Mouse (Mus musculus) midbrain, embryonic 10.5 days (tissue): ENCODE data around the gene Pdzd2. TPM values are rescaled to one million over a fixed set of nuclear protein-coding genes. Genes with fewer than 3 reads are reported as not detected.
A peak's percentile ranks its signal among the peaks of the same experiment; 100 is the strongest.

Source experiments
- DNase-seq: peaks from one replicate; pipeline ENCODE4 v3.0.0-alpha.2; 2017; ENCODE audit warnings: low spot score
- H3K27ac ChIP-seq: fragments of 300-500 bp; sonication (generic); replicated peaks from 2 replicates; pipeline ENCODE4 v1.5.1; 2016; ENCODE audit warnings: mild to moderate bottlenecking
- H3K27me3 ChIP-seq: fragments of 300-500 bp; sonication (generic); 2 replicates; pipeline ENCODE4 v1.6.1; 2016; ENCODE audit warnings: low read depth, mild to moderate bottlenecking; ENCODE audit not compliant: poor library complexity, severe bottlenecking
- H3K36me3 ChIP-seq: fragments of 300-500 bp; sonication (generic); 2 replicates; pipeline ENCODE4 v1.6.1; 2016; ENCODE audit warnings: mild to moderate bottlenecking, moderate library complexity
- H3K4me1 ChIP-seq: fragments of 300-500 bp; sonication (generic); 2 replicates; pipeline ENCODE4 v1.6.1; 2016
- H3K4me3 ChIP-seq: fragments of 300-500 bp; sonication (generic); 2 replicates; pipeline ENCODE4 v1.5.1; 2016; ENCODE audit warnings: mild to moderate bottlenecking, moderate library complexity
- H3K9me3 ChIP-seq: fragments of 300-500 bp; sonication (generic); replicated peaks from 2 replicates; pipeline ENCODE4 v1.6.1; 2016; ENCODE audit warnings: mild to moderate bottlenecking
- WGBS: fragments of 180-500 bp; shearing (Covaris S2); methylation state at CpG from one replicate; pipeline ENCODE4 v1.1.7; 2016; 5-methylcytosine and 5-hydroxymethylcytosine counted together
- polyA plus RNA-seq: library from polyadenylated mRNA; unstranded; fragments of >200 nt; fragmentation: Nextera tagmentation; extraction: Ambion mirVana; gene quantifications from 2 replicates; pipeline ENCODE4 v1.2.1, GENCODE M21; 2016

The Pdzd2 gene
- polyA plus RNA-seq, 1 experiment from 2014 or later: 6.1 TPM

DNA sequence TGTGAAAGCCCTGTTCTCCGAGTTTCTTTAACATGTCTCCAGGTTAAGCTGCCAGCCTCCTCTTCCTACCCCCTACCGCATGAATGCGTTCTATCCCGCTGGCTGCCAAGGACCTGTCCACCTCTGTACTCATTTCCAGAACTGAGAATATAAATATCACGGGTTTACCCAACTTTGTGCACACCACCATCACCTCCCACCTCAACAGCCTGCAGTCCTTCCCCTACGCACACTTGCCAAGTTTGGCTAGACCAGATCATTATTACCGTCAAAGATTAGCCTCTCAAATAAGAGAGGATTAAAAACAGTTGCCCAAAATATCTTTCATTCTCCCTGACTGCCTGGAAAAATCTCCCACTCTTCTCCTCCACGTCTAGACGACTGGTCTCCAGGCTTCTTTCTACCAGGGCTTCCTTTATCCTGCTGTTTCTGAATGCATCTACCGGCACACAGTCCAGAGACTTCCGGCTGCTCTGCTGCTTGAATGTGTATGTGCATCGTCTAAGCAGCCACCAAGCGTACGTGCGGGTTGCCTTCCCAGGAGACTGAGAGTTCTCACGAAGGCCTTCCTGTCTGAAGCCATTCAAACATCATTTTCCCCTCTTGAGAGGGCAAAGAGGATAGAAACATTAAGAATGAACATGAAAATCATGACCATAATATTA lies 324.1 kb downstream of the Pdzd2 start:
- 91% methylated on average over 16 of the region's 16 CpGs for WGBS
- Histone ChIP-seq H3K4me1 (no peaks in the 10 kb centered on the region), H3K36me3 (no peaks in the 10 kb centered on the region), H3K27me3 (no peaks in the 10 kb centered on the region), H3K27ac (no peak overlapping the region), H3K9me3 (no peaks in the 10 kb centered on the region), H3K4me3 (no peak overlapping the region)
- no peak for DNase-seq

DNA sequence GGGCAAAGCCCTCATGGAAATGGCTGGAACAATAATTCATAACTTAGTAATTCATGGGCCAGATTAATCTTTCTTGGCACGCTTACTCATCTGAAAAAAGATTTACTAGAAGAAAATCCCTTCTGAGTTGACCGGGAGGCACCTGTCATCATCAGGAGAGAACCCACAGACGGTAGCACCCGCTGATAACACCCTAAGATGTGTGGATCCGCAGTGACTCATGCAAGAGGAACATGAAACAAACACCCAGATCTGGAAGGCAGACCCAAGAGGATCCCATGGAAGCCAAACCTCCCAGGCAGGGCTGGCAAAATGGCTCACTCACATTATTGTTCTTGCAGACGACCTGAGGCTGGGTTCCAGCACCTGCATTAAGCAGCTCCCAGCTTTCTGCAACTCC lies 325.0 kb downstream of the Pdzd2 start:
- H3K4me1 ChIP-seq: no peaks in the 10 kb centered on the region
- no peak for DNase-seq
- 87% methylated on average over 6 of the region's 6 CpGs for WGBS

DNA sequence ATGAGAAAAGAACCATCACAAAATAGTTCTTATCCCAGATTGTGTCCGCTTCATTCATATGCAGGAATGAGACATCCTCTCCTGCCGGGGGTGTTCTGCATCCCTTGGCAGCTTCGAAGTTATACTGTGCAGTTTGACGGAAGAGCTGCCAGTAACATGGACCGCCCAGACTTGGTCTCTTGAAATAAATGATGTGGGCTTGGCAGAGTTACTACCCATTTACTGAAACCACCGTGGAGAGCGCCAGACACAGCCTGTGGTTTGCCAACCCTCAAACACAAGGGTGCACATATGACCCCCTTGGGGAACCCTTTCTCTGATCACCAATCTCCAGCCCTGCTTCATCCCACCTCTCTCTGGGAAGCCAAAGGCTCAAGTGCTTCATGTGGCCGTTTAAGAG lies 331.5 kb downstream of the Pdzd2 start:
- H3K9me3 ChIP-seq: no peaks in the 10 kb centered on the region
- H3K4me1 ChIP-seq: 0 out of 2 replicates have a peak, but pooled peaks cover 3% of the 10 kb centered on the region
- peaks cover 5% of the 10 kb centered on the region; the same call in 1 of the 2 replicates for H3K36me3 ChIP-seq
- no peak for DNase-seq
- H3K27me3 ChIP-seq: no peaks in the 10 kb centered on the region
- 92% methylated on average over 8 of the region's 8 CpGs for WGBS
- no peak overlapping the region for H3K27ac ChIP-seq
- no peak overlapping the region for H3K4me3 ChIP-seq

More for the DNA sequence above, 325.0 kb downstream of the Pdzd2 start:
- Histone ChIP-seq H3K9me3 (no peaks in the 10 kb centered on the region), H3K27ac (no peak overlapping the region), H3K27me3 (no peaks in the 10 kb centered on the region), H3K4me3 (no peak overlapping the region), H3K36me3 (no peaks in the 10 kb centered on the region)

DNA sequence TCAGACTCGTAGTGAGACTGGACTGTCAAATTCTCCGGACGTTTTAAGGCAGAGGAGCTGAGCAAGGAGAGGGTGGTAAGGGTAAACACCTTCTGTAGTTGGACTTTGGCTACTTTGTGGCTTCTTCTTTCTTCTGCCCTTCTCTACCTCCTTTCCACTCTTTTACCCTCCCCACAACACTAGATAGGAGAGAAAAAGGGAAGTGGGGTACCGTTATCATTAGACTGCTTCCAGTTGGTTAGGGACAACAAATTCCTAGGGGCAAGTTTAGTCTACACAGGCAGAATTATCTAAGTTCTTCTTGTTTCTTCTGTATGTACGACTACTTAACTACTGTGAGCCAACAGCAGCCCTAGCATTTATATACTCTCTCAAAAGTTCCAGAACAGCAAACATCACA lies 334.1 kb downstream of the Pdzd2 start:
- Histone ChIP-seq H3K36me3 (peaks cover 10% of the 10 kb centered on the region; the same call in 1 of the 2 replicates), H3K4me1 (0 out of 2 replicates have a peak, but pooled peaks cover 3% of the 10 kb centered on the region), H3K27ac (no peak overlapping the region), H3K27me3 (no peaks in the 10 kb centered on the region), H3K4me3 (no peak overlapping the region), H3K9me3 (no peaks in the 10 kb centered on the region)
- no peak for DNase-seq
- 91% methylated on average over 5 of the region's 5 CpGs for WGBS

DNA sequence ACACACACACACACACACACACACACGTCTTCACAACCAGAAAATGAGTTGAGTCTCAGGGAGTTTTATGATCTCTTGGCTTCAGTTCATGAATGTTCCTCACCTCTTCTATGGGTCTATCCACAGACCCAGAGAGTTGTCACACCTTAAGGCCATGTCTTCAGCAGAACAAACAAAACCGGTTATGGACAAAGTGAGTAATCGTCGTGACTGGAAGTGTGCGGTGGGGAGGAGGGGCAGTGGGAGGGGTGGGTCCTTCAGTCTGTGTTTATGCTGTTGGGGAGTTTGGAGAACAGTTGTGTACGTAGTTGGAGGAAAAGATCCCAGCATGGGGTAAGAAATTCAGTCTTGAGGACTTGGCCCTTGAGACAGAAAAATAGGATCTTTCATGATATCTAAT lies 342.7 kb downstream of the Pdzd2 start:
- no peak overlapping the region for H3K27ac ChIP-seq
- H3K27me3 ChIP-seq: no peaks in the 10 kb centered on the region
- no peak for DNase-seq
- H3K36me3 ChIP-seq: peaks cover 17% of the 10 kb centered on the region; the same call in 1 of the 2 replicates
- no peaks in the 10 kb centered on the region for H3K4me1 ChIP-seq
- H3K9me3 ChIP-seq: no peaks in the 10 kb centered on the region
- WGBS: 85% methylated on average over 6 of the region's 6 CpGs
- no peak overlapping the region for H3K4me3 ChIP-seq

DNA sequence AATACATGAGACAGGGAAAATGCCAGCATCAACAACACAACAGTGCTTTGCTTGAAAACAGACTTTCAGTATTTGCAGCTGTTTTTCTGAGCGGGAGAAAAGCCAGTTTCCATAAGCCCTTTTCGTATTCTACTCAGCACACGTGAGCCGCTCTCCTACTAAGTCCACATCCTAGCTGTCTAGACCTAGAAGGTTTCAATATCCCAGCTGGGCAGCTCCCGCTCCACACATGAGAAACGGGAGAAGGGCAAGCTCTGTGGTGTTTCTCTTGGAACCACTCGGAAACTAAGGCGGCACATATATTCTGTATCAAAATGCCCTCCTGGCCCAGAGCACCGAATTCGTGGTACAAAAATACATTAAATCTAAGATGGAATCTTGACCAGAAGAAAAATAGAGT lies 345.0 kb downstream of the Pdzd2 start:
- DNase-seq: no peak
- peaks cover 4% of the 10 kb centered on the region; the same call in 1 of the 2 replicates for H3K4me1 ChIP-seq
- no peak overlapping the region for H3K4me3 ChIP-seq
- peaks cover 10% of the 10 kb centered on the region; the same call in 1 of the 2 replicates for H3K36me3 ChIP-seq
- H3K9me3 ChIP-seq: no peaks in the 10 kb centered on the region
- no peak overlapping the region for H3K27ac ChIP-seq
- WGBS: 96% methylated on average over 10 of the region's 10 CpGs
- no peaks in the 10 kb centered on the region for H3K27me3 ChIP-seq

DNA sequence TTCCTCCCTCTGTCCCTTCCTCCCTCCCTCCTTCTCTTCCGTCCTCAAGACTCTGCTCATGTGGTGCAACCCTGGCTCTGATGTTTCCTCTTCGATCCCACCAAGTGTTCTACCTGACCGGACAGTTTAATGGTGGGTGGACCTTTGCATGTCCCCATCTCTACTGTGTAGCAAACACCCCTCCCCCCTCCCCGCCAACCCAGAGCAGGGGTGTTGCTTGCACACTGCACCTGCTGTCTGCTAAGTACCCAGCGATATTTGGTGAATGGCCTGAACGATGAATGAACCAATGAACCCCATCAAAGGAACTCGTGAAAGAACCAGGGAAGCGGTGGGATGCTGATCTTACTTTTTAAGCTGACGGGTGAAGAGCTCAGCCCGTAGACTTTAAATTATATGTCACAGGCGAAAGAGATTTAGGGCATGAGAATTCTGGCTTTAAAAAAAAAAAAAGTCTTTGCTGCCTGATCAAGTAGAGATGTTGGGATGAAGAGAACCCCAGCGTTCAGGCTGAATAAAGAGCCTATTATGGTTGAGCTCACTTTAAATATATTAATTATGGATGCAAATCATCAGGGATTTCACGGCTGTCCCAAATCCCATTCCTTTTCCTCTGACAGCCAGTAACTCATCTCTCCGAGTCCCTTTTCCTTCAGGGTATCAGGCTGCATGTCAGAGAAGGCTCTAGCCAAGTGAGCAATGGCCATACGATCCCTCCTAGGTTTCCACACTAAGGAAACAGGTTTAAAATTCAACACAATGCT lies 350.8 kb downstream of the Pdzd2 start:
- H3K27ac ChIP-seq: peak overlapping the region; percentile 82
- WGBS: 55% methylated on average over 15 of the region's 15 CpGs

DNA sequence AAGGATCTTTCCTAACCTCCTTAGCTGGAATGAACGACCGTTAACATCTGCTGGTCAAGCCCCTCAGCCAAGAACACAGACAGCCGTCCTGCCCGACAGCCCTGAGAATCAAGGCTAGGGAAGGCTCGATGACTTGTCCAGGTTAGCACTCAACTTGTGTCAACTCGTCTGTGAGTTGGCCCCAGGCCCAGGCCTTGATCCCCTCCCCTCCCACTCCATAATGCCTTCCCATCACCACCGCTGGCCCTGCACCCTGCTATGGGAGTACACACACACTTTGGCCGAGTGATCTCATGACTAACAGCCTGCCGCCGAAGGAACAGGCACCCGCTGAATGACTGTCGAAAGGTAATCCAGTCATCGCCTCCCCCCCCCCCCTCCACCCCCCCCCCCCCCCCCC lies 355.0 kb downstream of the Pdzd2 start:
- no peak for DNase-seq
- no peaks in the 10 kb centered on the region; the same call in 1 of the 2 replicates for H3K36me3 ChIP-seq
- H3K9me3 ChIP-seq: no peaks in the 10 kb centered on the region
- no peak overlapping the region for H3K27ac ChIP-seq
- H3K27me3 ChIP-seq: no peaks in the 10 kb centered on the region
- H3K4me1 ChIP-seq: peaks cover 42% of the 10 kb centered on the region
- 90% methylated on average over 13 of the region's 13 CpGs for WGBS
- H3K4me3 ChIP-seq: no peak overlapping the region

More for the DNA sequence above, 350.8 kb downstream of the Pdzd2 start:
- Histone ChIP-seq H3K9me3 (no peaks in the 10 kb centered on the region), H3K4me1 (peaks cover 34% of the 10 kb centered on the region), H3K36me3 (no peaks in the 10 kb centered on the region; the same call in 1 of the 2 replicates), H3K4me3 (no peak overlapping the region; the same call in 1 of the 2 replicates), H3K27me3 (no peaks in the 10 kb centered on the region)
- DNase-seq: peak; percentile 42

DNA sequence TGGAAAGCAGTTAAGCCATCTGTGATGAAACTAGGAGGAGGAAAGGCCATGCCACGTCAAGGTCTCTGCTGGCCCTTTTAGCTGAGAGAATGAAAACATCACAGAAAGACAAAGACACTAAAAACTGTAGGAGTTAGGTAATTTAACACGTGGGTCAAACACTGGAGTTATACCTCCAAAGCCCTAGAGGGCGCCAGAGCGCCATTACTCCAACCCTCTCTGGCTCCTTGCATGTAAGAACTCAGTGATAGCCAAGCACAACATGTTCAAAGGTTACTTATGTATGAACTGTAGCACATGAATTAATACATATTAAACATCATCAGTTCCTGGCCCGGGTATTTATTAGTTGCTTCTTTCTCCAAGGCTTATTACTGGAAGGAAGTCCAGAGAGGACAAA lies 359.2 kb downstream of the Pdzd2 start:
- peaks cover 32% of the 10 kb centered on the region for H3K4me1 ChIP-seq
- 57% methylated on average over 5 of the region's 5 CpGs for WGBS
- H3K9me3 ChIP-seq: no peaks in the 10 kb centered on the region
- DNase-seq: no peak
- peaks cover 5% of the 10 kb centered on the region; the same call in 1 of the 2 replicates for H3K27me3 ChIP-seq
- no peak overlapping the region for H3K4me3 ChIP-seq
- H3K27ac ChIP-seq: no peak overlapping the region
- no peaks in the 10 kb centered on the region for H3K36me3 ChIP-seq

DNA sequence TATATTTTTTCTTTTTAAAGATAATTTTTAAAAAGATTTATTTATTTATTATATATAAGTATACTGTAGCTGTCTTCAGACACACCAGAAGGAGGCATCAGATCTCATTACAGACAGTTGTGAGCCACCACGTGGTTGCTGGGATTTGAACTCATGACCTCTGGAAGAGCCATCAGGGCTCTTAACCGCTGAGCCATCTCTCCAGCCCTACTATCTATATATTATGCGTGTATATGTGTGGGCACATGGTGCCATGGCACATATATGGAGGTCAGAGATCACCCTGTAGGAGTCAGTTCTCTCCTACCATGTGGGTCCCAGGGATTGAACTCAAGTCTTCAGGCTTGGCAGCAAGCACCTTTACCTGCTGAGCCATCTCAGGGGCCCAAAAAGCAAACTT lies 359.7 kb downstream of the Pdzd2 start:
- H3K4me3 ChIP-seq: no peak overlapping the region
- H3K27me3 ChIP-seq: peaks cover 7% of the 10 kb centered on the region
- DNase-seq: no peak
- WGBS: 92% methylated on average over 3 of the region's 3 CpGs
- no peak overlapping the region for H3K27ac ChIP-seq
- H3K9me3 ChIP-seq: no peaks in the 10 kb centered on the region
- peaks cover 33% of the 10 kb centered on the region for H3K4me1 ChIP-seq
- H3K36me3 ChIP-seq: 0 out of 2 replicates have a peak, but pooled peaks cover under 1% of the 10 kb centered on the region

DNA sequence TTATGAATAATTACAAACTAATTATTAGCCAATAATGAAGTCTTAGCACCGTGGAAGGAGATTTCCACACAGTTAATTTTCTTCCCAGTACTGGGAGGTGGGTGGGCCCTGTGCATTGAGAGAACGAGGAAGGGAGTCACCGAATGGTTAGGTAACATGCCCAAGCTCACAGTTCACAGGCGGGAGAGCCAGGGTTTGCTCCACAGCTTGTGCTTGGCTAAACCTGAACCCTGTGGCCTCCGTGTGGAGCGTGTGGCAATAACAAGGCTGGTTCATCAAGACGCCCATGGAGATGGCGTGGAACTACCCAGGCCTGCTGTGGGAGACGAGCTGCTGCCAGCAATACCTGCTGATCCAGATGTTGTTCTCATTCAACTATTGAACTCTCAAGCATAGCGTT lies 361.9 kb downstream of the Pdzd2 start:
- no peak overlapping the region for H3K4me3 ChIP-seq
- H3K27me3 ChIP-seq: peaks cover 27% of the 10 kb centered on the region
- DNase-seq: no peak
- H3K27ac ChIP-seq: no peak overlapping the region
- H3K9me3 ChIP-seq: no peaks in the 10 kb centered on the region
- H3K36me3 ChIP-seq: peaks cover 17% of the 10 kb centered on the region
- H3K4me1 ChIP-seq: peaks cover 37% of the 10 kb centered on the region
- 85% methylated on average over 10 of the region's 10 CpGs for WGBS

DNA sequence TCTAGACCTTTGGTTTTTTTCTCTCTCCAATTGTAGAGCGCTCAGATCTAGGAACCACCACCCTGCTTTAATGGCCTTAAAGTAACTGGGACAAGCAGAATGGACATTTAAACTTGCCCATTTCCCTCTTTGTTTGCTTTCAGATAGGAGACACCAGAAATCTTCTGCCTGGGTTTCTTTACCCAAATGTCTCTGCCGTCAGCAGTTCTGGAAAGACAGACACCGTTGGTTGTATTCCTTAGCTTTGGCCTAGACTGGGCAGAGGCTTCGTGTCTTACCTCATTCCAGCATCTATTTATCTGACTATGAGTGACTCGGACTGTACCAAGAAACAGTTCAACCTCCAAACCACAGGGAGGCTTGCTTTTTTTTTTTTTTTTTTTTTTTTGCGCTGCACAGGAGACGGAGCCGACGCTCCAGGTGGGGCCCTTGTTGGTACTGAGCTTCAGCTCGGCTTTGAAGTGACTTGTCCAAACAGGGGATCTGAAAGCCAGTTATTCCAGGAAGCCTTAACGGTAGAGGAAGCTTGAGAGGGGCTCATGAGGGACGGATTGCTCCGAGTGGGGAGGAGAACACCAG lies 363.1 kb downstream of the Pdzd2 start:
- peak overlapping the region; percentile 81; the same call in 1 of the 2 replicates for H3K27ac ChIP-seq
- no peak for DNase-seq
- peaks cover 27% of the 10 kb centered on the region for H3K27me3 ChIP-seq
- no peaks in the 10 kb centered on the region for H3K9me3 ChIP-seq
- peaks cover 24% of the 10 kb centered on the region for H3K36me3 ChIP-seq
- WGBS: 38% methylated on average over 13 of the region's 13 CpGs
- peaks cover 42% of the 10 kb centered on the region for H3K4me1 ChIP-seq
- peak overlapping the region; percentile 55 for H3K4me3 ChIP-seq
